Mouse (Mus musculus) heart, adult 2 months (tissue): ENCODE measurements around the gene Ccl5.

Experiments
- CTCF ChIP-seq: fragments of 200-600 bp; IDR thresholded peaks from 2 replicates; pipeline ENCODE4 v1.8.1; 2022; ENCODE audit warnings: antibody characterized with exemption, mild to moderate bottlenecking, moderate library complexity
- EP300 ChIP-seq: fragments of 200-500 bp; IDR thresholded peaks from 2 replicates; pipeline ENCODE4 v1.6.1; 2011; ENCODE audit warnings: low read depth, low read length, control low read depth; ENCODE audit not compliant: insufficient read depth

GRCm38 (mm10) chr11:83568061-83568460 is 37.7 kb upstream of the Ccl5 start:
- TF ChIP-seq EP300 (no peak), CTCF (no peak)
